Mouse (Mus musculus) cerebellum, adult 9-11 months (tissue): ENCODE results near the gene Zc3h14.
A peak's percentile ranks its signal among the peaks of the same experiment; 100 is the strongest.

Source experiments
- DNase-seq: peaks from one replicate; pipeline ENCODE4 v3.0.0; 2022

Gene Zc3h14

DNA sequence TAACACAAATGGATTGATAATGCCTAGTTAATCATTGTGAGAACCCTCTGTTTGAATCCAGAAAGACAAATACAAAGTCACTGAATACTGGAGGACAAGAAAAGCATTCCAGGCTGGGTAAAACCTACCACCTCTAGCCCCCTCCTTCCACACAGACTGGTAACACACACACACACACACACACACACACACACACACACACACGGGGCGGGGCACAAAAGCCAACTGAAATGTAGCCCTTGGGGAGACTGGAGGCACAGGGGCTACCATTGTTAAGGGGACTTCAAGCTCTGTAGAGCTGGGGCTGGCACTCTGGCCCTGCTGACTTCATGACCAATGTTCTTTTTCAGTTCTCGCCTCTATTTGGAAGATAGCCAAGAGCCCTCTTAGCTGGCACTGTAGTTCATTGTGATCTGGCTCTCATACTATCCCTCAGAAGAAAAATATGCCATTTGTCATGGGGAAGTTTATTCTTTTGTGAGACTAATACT, 5.7 kb upstream of the Zc3h14 start:
- no peak for DNase-seq

DNA sequence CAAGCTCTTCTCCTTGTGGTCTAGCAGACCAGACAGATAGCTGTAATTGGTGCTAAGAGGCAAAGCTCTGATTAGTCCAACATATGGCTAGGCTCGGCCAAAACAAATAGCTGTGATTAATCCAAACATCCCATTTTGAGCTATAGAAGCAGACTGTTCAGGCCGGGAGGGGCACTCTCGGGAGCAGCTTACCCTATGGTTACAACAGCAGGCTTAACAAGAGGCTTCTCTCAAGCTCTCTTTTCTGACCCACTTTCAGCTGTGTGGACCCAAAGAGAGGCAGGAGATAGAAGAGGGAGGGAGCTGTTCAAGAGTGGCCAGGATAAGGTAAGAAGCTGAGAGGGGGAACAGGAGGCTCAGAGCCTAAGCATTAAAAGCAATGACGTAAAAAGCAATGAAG, 1.1 kb upstream of the Zc3h14 start:
- no peak for DNase-seq

DNA sequence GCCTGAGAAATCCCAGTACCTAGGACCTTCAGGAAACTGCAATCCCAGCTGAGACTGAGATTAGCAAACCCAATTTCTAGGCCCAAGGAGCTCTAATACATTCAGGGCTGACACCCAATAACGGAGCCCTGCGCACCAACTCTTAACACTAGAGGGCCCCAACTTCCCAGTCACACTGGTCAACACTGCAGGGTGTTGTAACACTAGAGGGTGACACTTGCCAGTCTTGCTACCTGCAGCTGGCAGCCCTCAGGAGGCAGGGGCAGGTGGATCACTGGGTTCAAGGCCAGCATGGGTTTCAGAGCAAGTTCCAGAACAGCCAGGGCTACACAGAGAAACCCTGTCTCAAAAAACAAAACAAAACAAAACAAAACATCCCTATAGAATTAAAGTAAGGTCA, 633 bp upstream of the Zc3h14 start:
- peak; percentile 67 for DNase-seq

DNA sequence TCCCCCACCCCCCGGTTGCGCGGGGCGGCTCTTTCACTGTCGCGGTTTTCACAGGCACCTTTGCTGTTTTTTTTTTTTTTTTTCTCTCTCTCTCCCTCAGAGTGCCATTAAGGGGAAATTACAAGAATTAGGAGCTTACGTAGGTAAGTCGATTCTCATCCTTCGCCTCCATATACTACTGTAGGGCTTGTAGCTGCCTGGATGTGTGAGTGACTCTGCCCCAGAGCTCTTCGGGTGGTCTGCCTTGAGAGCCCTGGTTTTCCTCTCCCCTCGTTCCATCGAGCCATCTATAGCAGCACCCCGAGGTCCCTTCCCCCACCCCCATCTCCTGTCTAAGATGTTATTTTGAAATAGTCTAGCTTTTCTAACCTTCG, 603 bp downstream of the Zc3h14 start:
- DNase-seq, result no peak

DNA sequence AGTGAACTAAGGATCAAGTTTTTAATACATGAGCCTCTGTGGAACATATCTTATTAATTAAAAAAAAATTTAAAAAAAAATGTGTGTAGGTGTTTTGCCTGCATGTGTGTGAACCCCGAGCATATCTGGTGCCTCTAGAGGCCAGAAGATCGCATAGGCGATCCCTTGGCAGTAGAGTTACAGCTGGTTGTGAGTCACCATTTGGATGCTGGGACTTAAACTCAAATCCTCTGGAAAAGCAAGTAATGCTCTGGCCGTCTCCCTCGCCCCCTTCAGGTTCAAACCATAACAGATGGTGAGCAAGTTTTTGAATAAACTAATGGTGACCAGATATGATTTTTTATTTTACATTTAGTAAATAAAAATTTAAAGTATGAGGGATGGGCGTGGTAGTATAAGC, 10.9 kb downstream of the Zc3h14 start:
- DNase-seq, result no peak

DNA sequence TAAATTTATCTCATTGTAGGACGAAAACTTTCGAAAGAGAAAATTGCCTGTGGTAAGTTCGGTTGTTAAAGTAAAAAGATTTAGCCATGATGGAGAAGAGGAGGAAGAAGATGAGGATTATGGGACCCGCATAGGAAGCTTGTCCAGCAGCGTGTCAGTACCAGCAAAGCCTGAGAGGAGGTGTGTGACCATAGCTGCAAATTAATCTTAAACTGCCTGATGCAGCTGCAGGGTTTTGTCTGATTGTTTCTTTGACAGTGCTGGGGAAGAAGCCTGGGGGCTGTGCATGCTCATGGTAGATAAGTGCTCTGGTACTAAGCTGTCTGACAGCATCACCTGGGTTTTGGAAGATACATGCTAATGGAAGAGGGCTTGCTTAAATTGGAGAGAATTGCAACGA, 12.9 kb downstream of the Zc3h14 start:
- no peak for DNase-seq

DNA sequence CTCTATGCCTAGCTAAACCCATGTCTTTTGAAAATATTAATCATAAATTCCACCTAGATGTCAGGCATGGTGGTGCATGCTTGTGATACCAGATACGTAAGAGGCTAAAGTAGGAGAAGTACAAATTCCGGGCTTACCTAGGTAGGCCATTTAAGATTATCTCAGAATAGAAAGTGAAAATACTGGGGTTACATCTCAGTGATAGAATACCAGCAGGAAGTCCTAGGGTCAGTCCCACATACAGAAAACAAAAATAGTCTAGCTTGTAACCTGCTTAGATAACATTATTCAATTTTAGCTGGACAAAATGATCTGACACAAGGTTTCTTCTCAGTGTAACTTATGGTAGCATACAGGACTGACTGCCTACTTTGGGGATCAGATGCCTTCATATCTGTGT, 19.5 kb downstream of the Zc3h14 start:
- no peak for DNase-seq

DNA sequence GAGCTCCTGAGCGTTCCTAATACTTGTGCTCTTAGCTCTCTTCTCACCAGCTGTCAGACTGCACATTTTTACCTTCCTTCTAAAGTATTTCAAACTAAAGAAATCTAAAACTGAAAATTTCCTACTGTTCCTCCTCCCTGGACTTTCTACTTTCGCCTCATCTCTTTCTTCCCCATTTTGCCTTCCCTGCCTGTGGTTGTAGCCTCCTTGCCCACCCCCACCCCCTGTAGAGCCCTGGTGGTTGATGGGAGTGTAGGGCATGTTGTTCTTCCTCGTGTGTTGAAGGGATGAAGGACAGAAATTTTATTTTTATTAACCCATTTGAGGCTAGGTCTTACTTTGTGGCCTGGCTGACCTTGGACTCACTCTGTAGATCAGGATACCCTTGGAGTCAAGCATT, 30.7 kb downstream of the Zc3h14 start:
- DNase-seq, result no peak

DNA sequence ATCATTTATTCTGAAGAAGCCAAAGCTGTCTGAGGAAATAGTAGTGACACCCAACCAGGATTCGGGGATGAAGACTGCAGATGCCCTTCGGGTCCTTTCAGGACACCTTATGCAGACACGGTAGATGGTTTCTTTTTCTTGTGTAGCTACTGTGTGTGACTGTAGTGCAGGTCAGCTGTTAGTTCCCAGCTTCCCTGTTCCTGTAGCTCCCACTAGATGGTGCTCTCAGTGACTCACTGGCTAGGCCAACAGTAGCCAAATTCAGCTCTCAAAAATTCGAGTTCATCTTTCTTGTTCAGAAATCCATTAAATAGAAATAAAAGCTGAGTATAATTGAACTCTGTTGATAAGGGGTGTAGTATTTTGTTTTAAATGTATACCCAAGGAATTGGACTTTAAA, 32.4 kb downstream of the Zc3h14 start:
- no peak for DNase-seq

DNA sequence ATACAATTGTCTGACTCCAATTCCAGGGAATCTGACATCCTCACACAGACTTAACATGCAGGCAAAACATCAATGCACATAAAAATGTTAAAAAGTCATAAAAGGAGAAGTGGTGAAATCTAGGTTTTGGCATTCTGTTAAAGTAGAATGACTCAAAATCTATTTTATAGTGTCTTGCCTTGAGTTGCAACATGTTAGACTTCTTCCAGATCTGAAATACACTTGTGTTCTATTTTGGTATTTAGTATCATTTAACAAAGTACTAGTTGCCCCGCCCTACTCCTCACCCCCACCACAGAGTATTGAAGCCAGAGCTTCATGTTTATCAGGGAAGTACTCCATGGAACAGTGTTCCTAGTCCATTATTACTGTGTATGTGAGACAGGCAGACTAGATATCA, 37.5 kb downstream of the Zc3h14 start:
- DNase-seq, result no peak

DNA sequence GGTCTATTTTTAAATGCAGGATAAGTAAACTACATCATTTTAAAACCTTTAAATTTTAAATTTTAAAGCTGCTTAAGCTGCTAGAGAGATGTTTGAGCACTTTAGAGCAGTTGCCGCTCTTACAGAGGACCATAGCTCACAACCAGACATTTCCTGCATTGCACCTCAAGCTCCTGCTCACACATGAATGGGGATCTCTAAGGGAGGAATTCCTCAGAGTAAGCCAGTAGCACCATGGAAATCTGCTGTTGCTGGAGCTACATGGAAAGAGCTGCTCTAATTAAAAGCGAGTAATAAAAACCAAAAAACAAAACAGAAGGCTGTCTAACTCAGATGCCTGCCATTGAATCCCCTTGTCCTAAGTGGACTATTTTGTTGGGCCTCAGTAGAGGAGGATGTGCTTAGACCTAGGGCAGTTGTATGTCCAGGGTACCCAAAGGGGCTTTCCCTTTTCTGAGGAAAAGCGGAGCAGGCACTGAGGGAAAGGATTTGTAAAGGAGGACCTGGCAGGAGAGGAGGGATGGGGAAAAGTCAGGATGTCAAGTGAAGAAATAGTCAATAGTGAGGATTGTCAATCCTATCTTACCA, 49.1 kb downstream of the Zc3h14 start:
- no peak for DNase-seq

DNA sequence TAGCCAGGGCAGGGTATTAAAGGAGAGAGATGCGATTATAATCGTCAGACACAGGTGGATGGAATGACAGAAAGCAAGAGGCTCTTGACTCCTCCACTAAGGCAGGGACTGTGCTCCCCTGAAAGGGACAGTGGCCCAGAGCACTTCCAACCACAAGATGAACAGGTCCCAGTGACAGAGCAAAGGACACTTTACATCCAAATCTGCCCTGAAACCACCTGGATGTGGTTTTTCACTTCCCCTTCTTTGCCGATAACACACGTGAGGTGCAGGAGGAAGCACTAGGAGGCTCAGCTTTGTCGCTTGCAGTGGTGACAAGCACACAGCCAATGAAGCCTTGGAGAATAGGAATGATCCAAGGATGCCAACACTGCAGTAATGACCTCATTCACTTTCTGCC, 53.6 kb downstream of the Zc3h14 start:
- DNase-seq, result no peak

DNA sequence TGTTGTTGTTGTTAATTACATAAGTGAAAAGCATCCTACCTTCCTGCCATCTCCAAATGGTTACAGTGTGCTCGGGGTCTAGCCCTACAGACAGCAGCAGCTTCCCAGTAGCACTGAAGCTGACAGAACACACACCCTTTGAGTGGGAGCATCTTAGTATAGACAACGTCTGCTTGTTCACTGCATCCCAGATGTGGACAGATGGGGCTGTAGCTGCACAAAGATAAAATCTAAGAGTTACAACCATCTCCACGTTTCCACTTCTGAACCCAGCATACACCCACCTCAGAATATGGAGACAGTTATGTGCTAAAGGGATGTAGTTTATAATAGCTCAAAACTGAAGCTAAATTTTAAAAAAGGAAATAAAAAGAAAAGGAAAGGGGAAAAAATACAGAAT, 55.5 kb downstream of the Zc3h14 start:
- DNase-seq, result no peak

DNA sequence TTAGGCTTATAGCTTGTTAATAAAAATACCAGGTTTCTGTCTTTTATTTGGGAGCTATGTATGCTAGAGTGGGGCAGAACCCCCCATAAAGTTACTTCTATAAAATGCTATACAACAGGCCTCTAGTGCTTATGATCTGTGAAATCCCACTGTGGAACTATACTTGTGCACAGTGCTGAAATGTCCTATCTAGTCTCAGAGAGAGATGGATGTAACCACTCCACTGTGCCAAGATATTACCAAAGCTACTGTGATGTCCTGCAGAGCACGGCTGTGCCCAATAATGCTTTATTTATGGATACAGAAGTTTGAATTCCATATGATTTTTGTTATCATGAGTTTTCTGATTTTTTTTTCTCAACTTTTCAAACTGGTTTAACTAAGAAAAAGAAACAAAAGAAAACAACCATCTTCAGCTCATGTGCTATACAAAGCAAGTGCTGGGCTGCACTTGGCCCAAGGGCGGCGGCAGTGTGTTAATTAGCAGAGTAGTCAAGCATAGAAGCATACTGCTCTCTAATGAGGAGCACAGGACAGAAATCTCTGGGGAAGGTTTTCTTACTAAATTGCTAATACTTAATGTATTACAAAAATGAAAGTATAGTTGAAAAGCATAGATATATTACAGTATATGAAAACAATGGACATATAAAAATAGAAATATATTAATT, 57.4 kb downstream of the Zc3h14 start:
- DNase-seq, result no peak

DNA sequence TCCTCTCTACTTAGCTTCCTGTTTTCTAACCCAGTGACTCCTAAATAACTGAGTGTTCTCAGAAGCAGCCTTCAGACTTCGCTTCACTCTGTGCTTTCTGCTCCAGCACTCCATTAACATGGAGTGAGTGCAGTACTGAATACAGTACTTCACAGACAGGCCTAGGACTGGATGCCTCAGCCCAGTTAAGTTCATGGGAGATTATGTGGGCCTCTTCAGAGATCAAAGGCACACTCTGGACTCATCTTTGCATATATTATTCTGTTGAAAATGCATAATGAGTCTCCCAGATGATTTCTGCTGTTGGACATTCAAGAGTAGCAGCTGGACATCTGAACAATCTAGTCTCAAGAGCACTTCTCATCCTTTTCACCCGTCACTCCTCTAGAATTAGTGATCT, 74.0 kb downstream of the Zc3h14 start:
- no peak for DNase-seq

DNA sequence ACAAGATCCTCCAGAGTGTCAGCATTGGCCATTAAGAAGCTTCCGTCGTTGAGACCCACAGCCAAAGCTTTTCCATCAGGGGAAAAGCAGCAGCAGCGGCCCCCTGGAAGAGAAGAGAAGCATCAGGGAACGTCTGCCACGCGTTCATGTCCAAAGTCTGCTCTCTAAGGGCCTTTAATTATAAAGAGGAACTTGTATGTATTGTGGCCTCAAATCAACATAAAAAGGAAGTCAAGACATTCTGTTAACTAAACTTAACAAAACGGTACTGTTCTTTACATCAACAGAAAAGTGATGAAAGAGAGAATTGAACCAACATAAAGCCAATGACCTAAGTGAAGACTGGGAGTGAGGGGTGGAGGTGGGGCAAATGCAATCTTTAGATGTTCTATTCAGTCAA, 84.4 kb downstream of the Zc3h14 start:
- no peak for DNase-seq

DNA sequence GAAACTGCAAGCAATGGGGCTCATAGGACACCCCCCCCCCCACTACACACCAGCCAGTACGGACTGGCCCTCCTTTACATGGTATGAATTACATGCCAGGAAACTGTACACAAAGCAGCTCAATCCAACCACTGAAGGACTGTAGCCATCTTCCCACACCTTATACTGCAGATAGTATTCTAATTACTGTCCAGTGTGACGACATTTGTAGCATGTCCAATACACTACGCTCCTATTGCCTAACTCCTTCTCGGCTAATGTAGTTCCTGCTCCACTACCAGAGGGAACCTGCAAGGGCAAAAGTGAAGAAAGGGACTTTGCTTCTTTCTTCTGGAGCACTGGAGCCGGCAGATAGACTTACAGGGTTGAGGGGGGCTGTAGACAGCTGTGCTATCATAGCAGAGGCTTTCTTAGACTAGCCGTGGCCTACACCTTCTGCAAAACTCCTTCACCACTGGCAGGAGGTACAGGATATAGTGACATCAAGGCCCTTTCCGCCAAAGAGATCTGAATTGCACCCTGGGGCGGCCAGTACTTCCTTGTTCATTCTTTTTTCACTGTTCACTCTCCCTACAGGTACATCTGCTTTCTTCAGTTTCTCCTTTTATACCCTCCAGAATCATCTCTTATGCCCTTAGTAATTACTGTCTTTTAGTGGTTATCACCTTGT, 86.3 kb downstream of the Zc3h14 start:
- DNase-seq, result no peak

DNA sequence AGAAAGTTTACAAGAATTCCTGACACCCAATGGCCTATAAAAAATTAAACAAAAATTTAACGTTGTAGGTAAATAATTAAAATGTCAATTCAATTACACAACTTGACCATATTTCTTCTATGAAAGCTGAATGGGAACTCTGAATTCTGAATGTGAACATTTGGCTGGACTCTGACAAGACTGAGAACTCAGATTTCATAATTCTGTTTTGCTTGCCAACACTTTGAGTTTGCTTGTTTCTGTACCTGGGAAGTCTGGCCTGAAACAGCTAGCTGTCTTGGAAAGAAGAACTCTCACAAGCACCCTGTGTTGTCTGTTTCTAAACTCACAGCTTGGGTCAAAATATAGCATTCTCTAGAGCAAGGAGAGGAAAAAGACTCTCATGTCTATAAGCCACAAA, 87.1 kb downstream of the Zc3h14 start:
- no peak for DNase-seq

DNA sequence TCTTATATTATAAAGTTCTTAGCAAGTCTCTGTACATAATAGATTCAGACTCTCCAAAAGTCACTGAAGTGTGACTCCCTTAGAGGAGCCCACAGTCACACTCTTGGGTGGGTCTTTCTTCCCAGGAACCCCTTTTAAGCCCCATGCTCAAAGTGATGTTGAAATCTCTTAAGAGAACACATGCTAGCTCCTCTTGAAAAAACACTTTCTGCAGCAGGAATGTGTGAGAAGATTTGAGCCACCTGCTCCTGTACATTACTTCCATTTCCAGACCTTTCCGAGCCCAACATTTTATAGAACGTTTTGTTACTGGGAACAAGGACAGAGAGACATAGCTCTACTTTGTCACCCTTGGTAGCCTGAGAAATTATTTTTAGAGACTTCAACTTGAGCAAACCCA, 88.1 kb downstream of the Zc3h14 start:
- DNase-seq, result no peak

DNA sequence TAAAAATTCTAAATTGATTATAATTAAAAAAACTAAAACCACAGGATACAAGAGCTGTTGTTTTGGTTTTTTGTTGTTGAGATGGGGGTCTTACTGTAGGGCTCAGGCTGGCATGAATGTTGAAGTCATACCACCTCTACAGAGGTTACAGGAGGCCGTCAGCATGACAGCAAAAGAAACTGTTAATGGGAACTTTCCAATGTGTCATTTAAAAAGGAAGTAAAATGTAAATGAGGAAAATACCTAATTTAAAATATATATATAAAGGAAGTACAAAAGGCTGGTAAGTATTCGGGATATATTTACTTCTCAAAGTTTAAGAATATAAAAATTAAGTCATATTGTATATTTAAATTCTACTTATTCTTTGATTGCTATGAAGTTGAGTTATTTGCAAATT, 88.7 kb downstream of the Zc3h14 start:
- DNase-seq, result no peak
